ENCODE assay signal across 8 mouse cellular contexts in genomic region chr2:148121885-148122876, GRCm38 (mm10).
DNase-seq lines count a peak whose midpoint lies in the region; ATAC-seq and TF ChIP-seq lines count a peak whose summit lies in the region.

No protein-coding gene starts in this region.

- in situ Hi-C loops in Patski (cut with MboI; ENCODE audit: low pct_unique_long_range_greater_than_20kb): loop anchor here (5.0 kb wide), 2 partner anchors 455 to 535 kb away; no protein-coding TSS in a partner anchor

- peak; percentile 70 for TF ChIP-seq CTCF in Patski (IDR thresholded peaks at IDR 0.05)

- intact Hi-C loops in heart, postnatal 36 days (cut with DNase I): loop anchor here (1.0 to 5.0 kb wide), 4 partner anchors 155 to 533 kb away; partner anchors contain the start of gene Thbd

- DNase-seq in 3T3-L1 (ENCODE audit: low read depth, low spot score) (peak; percentile 83), Patski (ENCODE audit: low read depth, low spot score) (no peak)
- peak; percentile 21 for DNase-seq in fibroblast of lung, adult 2 months (ENCODE audit: low read depth)
- peak; percentile 43 to 49 for DNase-seq in heart, postnatal 36 days
- peak; percentile 36 to 74 for DNase-seq in layer of hippocampus, adult 18-20 months (ENCODE audit: low spot score in 2 of 2)
- peak; percentile 76 for DNase-seq in lung, postnatal 10 days
- DNase-seq in right cerebral cortex, postnatal 14 days: peak; percentile 34
- DNase-seq in c-Kit-positive CD71-positive TER-119-positive erythroid progenitor cells, embryonic 14.5 days (ENCODE audit: low spot score): no peak

- POLR2A ChIA-PET in Patski (lab: Charles Lee): interaction anchor here (0.7 kb wide), 1 partner anchor 275 kb away, joined by 6 read pairs; no protein-coding TSS in a partner anchor

- H3K27me3 ChIP-seq in Patski: no peaks in the 10 kb centered on the region

- CTCF ChIA-PET in Patski (lab: Charles Lee): interaction anchor here (0.8 to 2.6 kb wide), 17 partner anchors 8 to 550 kb away, joined by 3 to 14 read pairs (median 5); partner anchors contain the start of gene Nxt1

- no peak for ATAC-seq in Patski

Comparison
In these comparisons a context has a peak if more than half of its experiments do, and no peak if none do; other contexts are left out.
1. DNase-seq: peak in 3T3-L1 (single experiment), fibroblast of lung, adult 2 months (single experiment), heart, postnatal 36 days (2 of 2), layer of hippocampus, adult 18-20 months (2 of 2), lung, postnatal 10 days (single experiment) and right cerebral cortex, postnatal 14 days (single experiment); none in Patski (single experiment) and c-Kit-positive CD71-positive TER-119-positive erythroid progenitor cells, embryonic 14.5 days (single experiment).